Mouse (Mus musculus): ENCODE data around the gene Foxf1.

Gene Foxf1

GRCm38 (mm10) chr8:121084210-121084951, at the start of gene Foxf1:
Foxf1 (plus strand) TSS chr8:121084386.
- no peak for TF ChIP-seq GATA4 (IDR thresholded peaks at IDR 0.05; ENCODE audit: insufficient replicate concordance, low read length)

GRCm38 (mm10) chr8:121035611-121036010, 48.6 kb upstream of the Foxf1 start:
- no peak for TF ChIP-seq GATA4 (IDR thresholded peaks at IDR 0.05; ENCODE audit: insufficient replicate concordance, low read length)

- no peak for TF ChIP-seq GATA4 (IDR thresholded peaks at IDR 0.05; ENCODE audit: insufficient replicate concordance, low read length)
Observed at GRCm38 (mm10) chr8:121043719-121044440, 40.3 kb upstream of the Foxf1 start.

- no peak for TF ChIP-seq GATA4 (IDR thresholded peaks at IDR 0.05; ENCODE audit: insufficient replicate concordance, low read length)
Observed at GRCm38 (mm10) chr8:121047441-121047840, 36.7 kb upstream of the Foxf1 start.

- TF ChIP-seq GATA4 (IDR thresholded peaks at IDR 0.05; ENCODE audit: insufficient replicate concordance, low read length): no peak
Observed at GRCm38 (mm10) chr8:121058081-121058480, 26.1 kb upstream of the Foxf1 start.

- TF ChIP-seq GATA4 (IDR thresholded peaks at IDR 0.05; ENCODE audit: insufficient replicate concordance, low read length): no peak
Observed at GRCm38 (mm10) chr8:121059098-121059497, 25.1 kb upstream of the Foxf1 start.

- no peak for TF ChIP-seq GATA4 (IDR thresholded peaks at IDR 0.05; ENCODE audit: insufficient replicate concordance, low read length)
Observed at GRCm38 (mm10) chr8:121062521-121062920, 21.7 kb upstream of the Foxf1 start.

- TF ChIP-seq GATA4 (IDR thresholded peaks at IDR 0.05; ENCODE audit: insufficient replicate concordance, low read length): no peak
Observed at GRCm38 (mm10) chr8:121063649-121064048, 20.5 kb upstream of the Foxf1 start.

- no peak for TF ChIP-seq GATA4 (IDR thresholded peaks at IDR 0.05; ENCODE audit: insufficient replicate concordance, low read length)
Observed at GRCm38 (mm10) chr8:121071454-121071853, 12.7 kb upstream of the Foxf1 start.

GRCm38 (mm10) chr8:121072406-121073130, 11.6 kb upstream of the Foxf1 start:
- no peak for TF ChIP-seq GATA4 (IDR thresholded peaks at IDR 0.05; ENCODE audit: insufficient replicate concordance, low read length)

GRCm38 (mm10) chr8:121073174-121074107, 10.7 kb upstream of the Foxf1 start:
- TF ChIP-seq GATA4 (IDR thresholded peaks at IDR 0.05; ENCODE audit: insufficient replicate concordance, low read length): no peak

- TF ChIP-seq GATA4 (IDR thresholded peaks at IDR 0.05; ENCODE audit: insufficient replicate concordance, low read length): no peak
Observed at GRCm38 (mm10) chr8:121074108-121074847, 9.9 kb upstream of the Foxf1 start.

GRCm38 (mm10) chr8:121074848-121075145, 9.4 kb upstream of the Foxf1 start:
- TF ChIP-seq GATA4 (IDR thresholded peaks at IDR 0.05; ENCODE audit: insufficient replicate concordance, low read length): no peak

GRCm38 (mm10) chr8:121075936-121076335, 8.2 kb upstream of the Foxf1 start:
- no peak for TF ChIP-seq GATA4 (IDR thresholded peaks at IDR 0.05; ENCODE audit: insufficient replicate concordance, low read length)

All from liver, adult (tissue).